Mouse (Mus musculus) embryonic facial prominence, embryonic 12.5 days (tissue): ENCODE results near the gene Sdccag8. TPM values are rescaled to one million over a fixed set of nuclear protein-coding genes. Genes with fewer than 3 reads are reported as not detected.

Source experiments
- ATAC-seq: fragments of 200-750 bp; cut with Nextera tagmentation; 2 replicates; pipeline ENCODE4 v1.8.0; 2017; ENCODE audit not compliant: insufficient number of reproducible peaks, insufficient read depth, low FRiP score, low TSS enrichment
- H3K27ac ChIP-seq: fragments of 300-500 bp; sonication (generic); 2 replicates; pipeline ENCODE4 v1.5.1; 2016; ENCODE audit warnings: mild to moderate bottlenecking
- H3K27me3 ChIP-seq: fragments of 300-500 bp; sonication (generic); 2 replicates; pipeline ENCODE4 v1.6.1; 2016; ENCODE audit warnings: mild to moderate bottlenecking, moderate library complexity
- H3K36me3 ChIP-seq: fragments of 300-500 bp; sonication (generic); 2 replicates; pipeline ENCODE4 v1.6.1; 2016; ENCODE audit warnings: mild to moderate bottlenecking
- H3K4me1 ChIP-seq: fragments of 300-500 bp; sonication (generic); 2 replicates; pipeline ENCODE4 v1.6.1; 2016
- H3K4me2 ChIP-seq: fragments of 300-500 bp; sonication (generic); replicated peaks from 2 replicates; pipeline ENCODE4 v1.6.1; 2016; ENCODE audit warnings: mild to moderate bottlenecking, moderate library complexity
- H3K4me3 ChIP-seq: fragments of 300-500 bp; sonication (generic); 2 replicates; pipeline ENCODE4 v1.5.1; 2016; ENCODE audit warnings: mild to moderate bottlenecking
- H3K9ac ChIP-seq: fragments of 300-500 bp; sonication (generic); 2 replicates; pipeline ENCODE4 v1.6.1; 2016; ENCODE audit warnings: mild to moderate bottlenecking, moderate library complexity
- H3K9me3 ChIP-seq: fragments of 300-500 bp; sonication (generic); 2 replicates; pipeline ENCODE4 v1.6.1; 2016; ENCODE audit warnings: mild to moderate bottlenecking, moderate library complexity
- WGBS: fragments of 180-500 bp; shearing (Covaris S2); methylation state at CpG from one replicate; pipeline ENCODE4 v1.1.7; 2016; 5-methylcytosine and 5-hydroxymethylcytosine counted together
- polyA plus RNA-seq: library from polyadenylated mRNA; unstranded; fragments of >200 nt; fragmentation: Nextera tagmentation; extraction: Ambion mirVana; gene quantifications from 2 replicates; pipeline ENCODE4 v1.2.1, GENCODE M21; 2016

Sdccag8 gene
- polyA plus RNA-seq, 1 experiment from 2014 or later: 17.0 TPM

DNA sequence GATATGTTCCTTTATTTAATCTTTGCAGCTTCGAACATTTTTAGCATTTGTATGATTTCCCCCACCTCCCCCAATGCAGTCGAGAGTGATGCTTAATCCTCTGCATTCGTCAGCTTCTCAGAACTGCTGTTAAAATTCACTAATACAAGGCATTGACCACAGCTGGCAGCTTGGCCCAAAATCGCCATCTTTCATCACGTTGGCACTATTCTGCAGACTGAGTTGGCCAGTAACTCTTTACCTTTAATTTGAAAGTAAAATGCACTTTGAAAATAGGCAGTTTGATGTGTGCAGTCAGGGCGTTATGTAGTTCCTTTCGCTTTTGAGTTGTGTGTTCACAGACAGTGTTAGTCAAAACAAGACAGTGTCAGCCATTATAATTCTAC lies 132.3 kb downstream of the Sdccag8 start:
- Histone ChIP-seq H3K4me3 (no peak overlapping the region), H3K4me1 (no peaks in the 10 kb centered on the region), H3K27ac (no peak overlapping the region), H3K9ac (no peak overlapping the region), H3K36me3 (no peaks in the 10 kb centered on the region), H3K27me3 (no peaks in the 10 kb centered on the region), H3K4me2 (no peak overlapping the region), H3K9me3 (no peaks in the 10 kb centered on the region)
- 76% methylated on average over 7 of the region's 7 CpGs for WGBS
- no peak for ATAC-seq

DNA sequence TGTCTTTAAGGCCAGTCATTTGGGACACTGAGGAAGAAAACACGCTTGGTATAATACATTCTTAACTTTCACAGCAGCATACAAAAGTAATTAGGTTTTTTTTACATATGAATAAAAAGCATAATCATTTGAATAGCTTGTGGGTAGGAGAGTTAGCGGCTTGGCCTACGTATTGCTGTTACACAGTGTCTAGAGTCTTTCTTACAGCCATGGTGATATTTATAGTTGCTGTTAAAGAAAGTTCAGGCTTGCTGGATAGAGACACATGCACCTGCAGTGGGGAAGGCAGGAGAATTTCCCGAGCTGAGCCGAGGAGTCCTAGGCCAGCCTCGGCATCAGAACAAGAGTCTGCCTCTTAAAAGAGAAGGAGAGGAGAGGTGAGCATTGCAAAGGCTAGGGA lies 134.4 kb downstream of the Sdccag8 start:
- no peak for ATAC-seq

GRCm38 (mm10) chr1:176949320-176949719 lies 134.9 kb downstream of the Sdccag8 start:
- Histone ChIP-seq H3K27ac (no peak overlapping the region), H3K9ac (no peak overlapping the region), H3K9me3 (no peaks in the 10 kb centered on the region), H3K36me3 (no peaks in the 10 kb centered on the region), H3K4me1 (no peaks in the 10 kb centered on the region), H3K27me3 (no peaks in the 10 kb centered on the region), H3K4me3 (no peak overlapping the region), H3K4me2 (no peak overlapping the region)
- no peak for ATAC-seq
- WGBS: 87% methylated on average over 6 of the region's 6 CpGs

More for the DNA sequence above, 134.4 kb downstream of the Sdccag8 start:
- H3K4me3 ChIP-seq: no peak overlapping the region
- H3K27me3 ChIP-seq: no peaks in the 10 kb centered on the region
- no peak overlapping the region for H3K27ac ChIP-seq
- no peaks in the 10 kb centered on the region for H3K4me1 ChIP-seq
- H3K36me3 ChIP-seq: no peaks in the 10 kb centered on the region
- H3K4me2 ChIP-seq: no peak overlapping the region
- no peaks in the 10 kb centered on the region for H3K9me3 ChIP-seq
- 78% methylated on average over 6 of the region's 6 CpGs for WGBS
- no peak overlapping the region for H3K9ac ChIP-seq

GRCm38 (mm10) chr1:176950061-176950460 lies 135.6 kb downstream of the Sdccag8 start:
- Histone ChIP-seq H3K4me1 (no peaks in the 10 kb centered on the region), H3K4me3 (no peak overlapping the region), H3K9me3 (no peaks in the 10 kb centered on the region), H3K27me3 (no peaks in the 10 kb centered on the region), H3K4me2 (no peak overlapping the region), H3K36me3 (no peaks in the 10 kb centered on the region), H3K9ac (no peak overlapping the region), H3K27ac (no peak overlapping the region)
- ATAC-seq: no peak
- 82% methylated on average over 6 of the region's 6 CpGs for WGBS

DNA sequence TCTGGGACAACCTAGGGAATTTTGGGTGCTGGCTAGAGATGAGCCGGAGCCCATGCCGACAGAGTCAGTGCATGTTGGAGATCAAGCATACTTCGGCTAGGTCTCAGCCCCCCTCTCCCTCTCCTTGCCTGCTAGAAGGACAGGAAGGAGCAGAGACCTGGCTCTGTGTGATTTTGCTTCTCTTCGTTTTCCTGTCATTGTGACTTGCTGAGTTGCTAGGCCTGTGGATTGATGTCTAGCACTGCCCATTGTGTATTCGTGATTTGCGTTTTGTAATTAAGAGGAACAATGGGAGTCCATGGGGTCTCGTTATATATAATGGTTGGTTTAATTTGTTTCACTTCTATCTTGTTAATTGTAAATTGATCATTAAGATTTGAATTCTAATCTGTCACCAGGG lies 137.4 kb downstream of the Sdccag8 start:
- no peak overlapping the region for H3K4me2 ChIP-seq
- H3K27ac ChIP-seq: no peak overlapping the region
- H3K36me3 ChIP-seq: 0 out of 2 replicates have a peak, but pooled peaks cover 5% of the 10 kb centered on the region
- H3K4me3 ChIP-seq: no peak overlapping the region
- no peaks in the 10 kb centered on the region for H3K9me3 ChIP-seq
- 59% methylated on average over 7 of the region's 7 CpGs for WGBS
- no peaks in the 10 kb centered on the region for H3K4me1 ChIP-seq
- no peak overlapping the region for H3K9ac ChIP-seq
- no peaks in the 10 kb centered on the region for H3K27me3 ChIP-seq
- no peak for ATAC-seq

- Histone ChIP-seq H3K4me1 (no peaks in the 10 kb centered on the region), H3K9me3 (no peaks in the 10 kb centered on the region), H3K9ac (no peak overlapping the region), H3K36me3 (0 out of 2 replicates have a peak, but pooled peaks cover 5% of the 10 kb centered on the region), H3K27ac (no peak overlapping the region), H3K4me2 (no peak overlapping the region), H3K27me3 (no peaks in the 10 kb centered on the region), H3K4me3 (no peak overlapping the region)
- ATAC-seq: no peak
- WGBS: 75% methylated on average over 2 of the region's 2 CpGs
Measured at GRCm38 (mm10) chr1:176958311-176958710, 143.9 kb downstream of the Sdccag8 start.

DNA sequence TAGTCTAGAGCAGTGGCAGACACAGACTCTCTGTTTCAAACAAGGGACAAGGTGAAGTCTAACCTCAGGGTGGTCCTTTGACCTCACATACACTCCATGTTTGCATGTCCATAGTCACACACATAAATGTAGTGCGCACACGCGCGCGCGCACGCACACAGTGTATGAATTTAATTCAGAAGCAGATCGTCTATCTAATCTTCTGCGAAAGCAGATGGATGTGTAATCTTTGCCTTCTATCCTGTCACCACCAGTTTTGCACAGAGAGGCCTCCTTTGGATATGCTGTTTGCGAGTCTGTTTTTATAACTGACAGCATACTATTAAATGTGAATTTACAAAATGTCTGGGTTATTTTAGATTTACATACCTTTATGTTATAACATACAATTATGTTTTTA lies 147.3 kb downstream of the Sdccag8 start:
- no peaks in the 10 kb centered on the region for H3K4me1 ChIP-seq
- no peaks in the 10 kb centered on the region for H3K9me3 ChIP-seq
- no peaks in the 10 kb centered on the region for H3K36me3 ChIP-seq
- no peaks in the 10 kb centered on the region for H3K27me3 ChIP-seq
- 96% methylated on average over 10 of the region's 10 CpGs for WGBS
- no peak overlapping the region for H3K4me2 ChIP-seq
- H3K9ac ChIP-seq: no peak overlapping the region
- no peak overlapping the region for H3K27ac ChIP-seq
- no peak overlapping the region for H3K4me3 ChIP-seq
- no peak for ATAC-seq

GRCm38 (mm10) chr1:176962894-176963293 lies 148.4 kb downstream of the Sdccag8 start:
- H3K4me2 ChIP-seq: no peak overlapping the region
- no peaks in the 10 kb centered on the region for H3K27me3 ChIP-seq
- no peak overlapping the region for H3K4me3 ChIP-seq
- 68% methylated on average over 5 of the region's 5 CpGs for WGBS
- H3K9me3 ChIP-seq: no peaks in the 10 kb centered on the region
- no peak for ATAC-seq
- H3K4me1 ChIP-seq: no peaks in the 10 kb centered on the region
- no peak overlapping the region for H3K27ac ChIP-seq
- H3K36me3 ChIP-seq: no peaks in the 10 kb centered on the region
- no peak overlapping the region for H3K9ac ChIP-seq

DNA sequence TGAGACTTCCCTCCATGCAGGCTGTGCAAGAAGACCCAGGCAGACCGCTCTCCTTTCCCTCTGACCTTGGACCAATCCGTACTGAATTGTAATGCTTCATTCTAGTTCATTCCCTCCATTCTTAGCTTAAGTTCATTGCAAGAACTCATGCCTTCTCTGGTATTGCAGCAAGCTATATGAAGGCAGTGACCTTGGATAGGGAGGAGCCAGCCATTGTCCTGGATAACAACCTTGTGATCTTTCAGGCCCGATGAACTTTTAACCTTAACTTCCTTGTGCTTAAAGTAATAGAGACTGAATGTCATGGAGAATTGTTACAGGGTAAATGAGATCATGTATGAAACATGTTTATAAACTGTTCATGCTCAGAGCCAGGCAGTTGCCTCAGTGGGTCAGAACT lies 152.8 kb downstream of the Sdccag8 start:
- 86% methylated on average over 3 of the region's 3 CpGs for WGBS
- ATAC-seq: no peak
- no peaks in the 10 kb centered on the region for H3K27me3 ChIP-seq
- no peaks in the 10 kb centered on the region for H3K36me3 ChIP-seq
- H3K27ac ChIP-seq: no peak overlapping the region
- H3K9ac ChIP-seq: no peak overlapping the region
- no peaks in the 10 kb centered on the region for H3K9me3 ChIP-seq
- no peak overlapping the region for H3K4me2 ChIP-seq
- H3K4me1 ChIP-seq: no peaks in the 10 kb centered on the region
- H3K4me3 ChIP-seq: no peak overlapping the region

- H3K4me1 ChIP-seq: no peaks in the 10 kb centered on the region
- no peak overlapping the region for H3K9ac ChIP-seq
- H3K4me3 ChIP-seq: no peak overlapping the region
- no peak overlapping the region for H3K27ac ChIP-seq
- 75% methylated on average over 16 of the region's 16 CpGs for WGBS
- H3K9me3 ChIP-seq: no peaks in the 10 kb centered on the region
- no peak for ATAC-seq
- H3K4me2 ChIP-seq: no peak overlapping the region
- H3K36me3 ChIP-seq: no peaks in the 10 kb centered on the region
- H3K27me3 ChIP-seq: no peaks in the 10 kb centered on the region
Measured at GRCm38 (mm10) chr1:176970635-176971478, 156.4 kb downstream of the Sdccag8 start.

GRCm38 (mm10) chr1:176971479-176971797 lies 157.0 kb downstream of the Sdccag8 start:
- Histone ChIP-seq H3K27ac (no peak overlapping the region), H3K9ac (no peak overlapping the region), H3K36me3 (no peaks in the 10 kb centered on the region), H3K9me3 (no peaks in the 10 kb centered on the region), H3K4me1 (no peaks in the 10 kb centered on the region), H3K27me3 (no peaks in the 10 kb centered on the region), H3K4me3 (no peak overlapping the region), H3K4me2 (no peak overlapping the region)
- 75% methylated on average over 4 of the region's 4 CpGs for WGBS
- ATAC-seq: no peak

DNA sequence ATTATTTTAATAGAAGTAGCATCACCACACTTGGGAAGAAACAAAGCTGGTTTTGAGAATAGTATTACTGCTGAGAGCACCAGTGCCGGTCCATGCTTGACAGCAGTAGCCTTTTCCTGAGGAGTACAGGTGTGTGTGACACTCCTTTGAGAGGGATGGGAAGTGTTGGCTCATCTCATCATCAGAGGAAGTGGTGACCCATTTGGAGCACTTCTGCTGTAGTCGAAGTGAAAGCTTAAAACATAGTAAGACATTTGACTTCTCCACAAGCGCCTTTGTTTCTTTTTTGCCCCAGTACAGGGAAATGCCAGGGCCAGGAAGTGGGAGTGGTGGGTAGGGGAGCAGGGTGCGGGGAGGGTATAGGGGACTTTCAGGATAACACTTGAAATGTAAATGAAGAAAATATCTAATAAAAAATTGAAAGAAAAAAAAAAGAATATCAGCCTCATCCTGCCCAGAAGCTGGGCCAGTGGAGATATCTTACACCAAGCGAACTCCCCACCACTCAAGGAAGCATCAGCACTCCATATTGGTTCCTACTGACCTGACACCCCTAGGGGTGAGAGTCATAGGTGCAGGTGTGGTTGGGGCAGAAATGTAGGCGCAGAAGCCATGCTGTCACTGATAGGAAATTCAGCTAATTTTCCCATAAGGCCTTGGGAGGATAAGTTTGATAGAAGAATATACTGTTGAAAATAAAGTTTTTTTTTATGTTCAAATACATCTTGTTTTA lies 159.1 kb downstream of the Sdccag8 start:
- 79% methylated on average over 6 of the region's 6 CpGs for WGBS
- no peak overlapping the region for H3K27ac ChIP-seq
- H3K4me1 ChIP-seq: no peaks in the 10 kb centered on the region
- no peaks in the 10 kb centered on the region for H3K27me3 ChIP-seq
- ATAC-seq: no peak
- H3K4me3 ChIP-seq: no peak overlapping the region
- no peak overlapping the region for H3K9ac ChIP-seq
- H3K4me2 ChIP-seq: no peak overlapping the region
- no peaks in the 10 kb centered on the region for H3K9me3 ChIP-seq
- H3K36me3 ChIP-seq: no peaks in the 10 kb centered on the region
